Mouse (Mus musculus) heart, adult 18-20 months (tissue): Measurements from ENCODE around the gene Pde1a. TPM values are rescaled to one million over a fixed set of nuclear protein-coding genes. Genes with fewer than 3 reads are reported as not detected.

Experiments used
- DNase-seq, 2 experiments: peaks; one replicate each; pipeline ENCODE4 v3.0.0; 2021 to 2022; ENCODE audit warnings: mixed read lengths in 1 of 2
- total RNA-seq, 2 experiments: library from RNA; stranded (reverse); gene quantifications; 2 replicates each; pipeline ENCODE4 v1.2.3; 2021

Pde1a gene
- total RNA-seq, 2 experiments from 2014 or later, result 4.9 to 7.7 TPM

GRCm38 (mm10) chr2:80046751-80047513 lies 82.3 kb downstream of the Pde1a start:
- DNase-seq, result no peak

- DNase-seq, result peak; percentile 62 to 77
Measured at GRCm38 (mm10) chr2:80038642-80039445, 90.4 kb downstream of the Pde1a start.

GRCm38 (mm10) chr2:80037971-80038370 lies 91.3 kb downstream of the Pde1a start:
- peak; percentile 32 to 41 for DNase-seq

- no peak for DNase-seq
Measured at GRCm38 (mm10) chr2:80029051-80029450, 100.2 kb downstream of the Pde1a start.

- no peak for DNase-seq
Measured at GRCm38 (mm10) chr2:80026053-80026452, 103.2 kb downstream of the Pde1a start.

GRCm38 (mm10) chr2:80025597-80025996 lies 103.7 kb downstream of the Pde1a start:
- no peak for DNase-seq

GRCm38 (mm10) chr2:80025038-80025437 lies 104.2 kb downstream of the Pde1a start:
- peak in 1 of 2 experiments; percentile 21 for DNase-seq

GRCm38 (mm10) chr2:80014161-80014560 lies 115.1 kb downstream of the Pde1a start:
- DNase-seq, result peak in 1 of 2 experiments; percentile 41

- peak; percentile 61 to 71 for DNase-seq
Measured at GRCm38 (mm10) chr2:80013060-80013459, 116.2 kb downstream of the Pde1a start.

GRCm38 (mm10) chr2:79999168-79999567 lies 130.1 kb downstream of the Pde1a start:
- DNase-seq, result no peak

GRCm38 (mm10) chr2:79998460-79998859 lies 130.8 kb downstream of the Pde1a start:
- DNase-seq, result no peak

GRCm38 (mm10) chr2:79991642-79992041 lies 137.6 kb downstream of the Pde1a start:
- DNase-seq, result no peak

GRCm38 (mm10) chr2:79983778-79984177 lies 145.5 kb downstream of the Pde1a start:
- no peak for DNase-seq

GRCm38 (mm10) chr2:79983222-79983632 lies 146.0 kb downstream of the Pde1a start:
- DNase-seq, result peak; percentile 63 to 81

- no peak for DNase-seq
Measured at GRCm38 (mm10) chr2:79981781-79982180, 147.5 kb downstream of the Pde1a start.

GRCm38 (mm10) chr2:79978992-79979391 lies 150.3 kb downstream of the Pde1a start:
- DNase-seq, result no peak

GRCm38 (mm10) chr2:79977259-79977658 lies 152.0 kb downstream of the Pde1a start:
- DNase-seq, result no peak

- DNase-seq, result no peak
Measured at GRCm38 (mm10) chr2:79975947-79976346, 153.3 kb downstream of the Pde1a start.

GRCm38 (mm10) chr2:79972271-79972670 lies 157.0 kb downstream of the Pde1a start:
- no peak for DNase-seq

- no peak for DNase-seq
Measured at GRCm38 (mm10) chr2:79969594-79969993, 159.7 kb downstream of the Pde1a start.

- peak in 1 of 2 experiments; percentile 35 for DNase-seq
Measured at GRCm38 (mm10) chr2:79966681-79967506, 162.4 kb downstream of the Pde1a start.

- DNase-seq, result no peak
Measured at GRCm38 (mm10) chr2:79966086-79966485, 163.2 kb downstream of the Pde1a start.
